Mouse (Mus musculus) spleen, postnatal 14 days (tissue): ENCODE measurements around the gene Ahrr.

Source experiments
- DNase-seq, 2 experiments: peaks; one replicate each; pipeline ENCODE4 v3.0.0; 2021 to 2022; ENCODE audit warnings: low spot score in 2 of 2

The Ahrr gene

DNA sequence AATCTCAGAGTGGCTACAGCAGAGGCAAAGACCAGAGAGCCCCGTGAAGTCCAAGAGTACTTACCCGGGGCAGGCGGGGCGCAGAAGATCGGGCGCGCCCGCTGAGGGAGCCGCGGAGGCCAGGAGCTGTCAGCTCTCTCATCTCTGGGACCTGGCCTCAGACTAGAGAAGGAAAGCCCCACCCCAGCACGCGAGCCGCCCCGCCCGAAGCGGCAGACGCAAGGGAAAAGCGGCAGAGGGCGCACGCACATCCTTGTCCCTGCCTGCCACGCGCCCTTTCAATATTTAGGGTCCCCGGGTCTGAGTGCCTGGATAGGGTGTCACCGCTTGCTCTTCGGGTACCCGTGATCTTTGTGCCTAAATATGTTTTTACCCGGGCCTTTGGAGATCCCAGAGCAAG lies at the start of gene Ahrr:
Ahrr (minus strand) TSS at position 165 of the 400 bp plus-strand sequence.
- peak in 1 of 2 experiments; percentile 3 for DNase-seq

DNA sequence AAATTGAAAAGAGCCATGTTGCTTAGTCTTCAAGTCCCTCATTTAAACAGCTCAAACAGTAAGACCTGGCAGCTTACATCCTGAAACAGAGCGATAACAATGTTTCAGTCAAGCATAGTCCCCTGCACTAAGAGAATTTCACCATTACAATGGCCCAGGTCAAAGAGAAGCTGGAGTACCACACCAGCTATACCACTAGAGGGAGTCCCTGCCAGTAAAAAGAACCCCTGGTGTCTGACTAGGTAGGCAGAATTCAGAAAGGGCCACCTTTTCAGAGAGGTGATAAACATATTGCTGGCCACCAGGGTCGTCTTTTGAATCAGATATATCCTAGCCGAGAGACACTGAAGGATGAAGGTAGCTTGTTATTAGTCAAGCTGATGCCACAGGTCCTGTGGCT lies 48.9 kb upstream of the Ahrr start:
- DNase-seq, result peak in 1 of 2 experiments; percentile 24

DNA sequence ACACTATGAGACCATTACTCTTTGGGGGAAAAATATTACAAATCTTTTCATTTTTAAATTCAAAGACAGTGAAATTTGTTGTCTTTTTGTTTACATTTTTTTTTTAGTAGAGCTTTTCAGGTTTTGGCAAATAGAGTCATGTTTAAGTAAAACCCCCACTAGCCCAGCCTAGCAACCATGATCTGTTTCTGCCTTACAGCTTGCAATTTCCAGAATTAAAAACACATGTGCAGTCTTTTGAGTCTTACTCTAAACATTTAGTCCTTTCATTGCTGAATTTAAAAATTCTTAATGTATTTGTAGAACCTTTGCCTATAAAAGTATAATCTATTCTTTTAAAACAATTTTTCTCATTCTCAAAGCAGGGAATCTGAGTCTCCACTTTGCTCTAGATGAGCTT lies 37.2 kb upstream of the Ahrr start:
- no peak for DNase-seq

DNA sequence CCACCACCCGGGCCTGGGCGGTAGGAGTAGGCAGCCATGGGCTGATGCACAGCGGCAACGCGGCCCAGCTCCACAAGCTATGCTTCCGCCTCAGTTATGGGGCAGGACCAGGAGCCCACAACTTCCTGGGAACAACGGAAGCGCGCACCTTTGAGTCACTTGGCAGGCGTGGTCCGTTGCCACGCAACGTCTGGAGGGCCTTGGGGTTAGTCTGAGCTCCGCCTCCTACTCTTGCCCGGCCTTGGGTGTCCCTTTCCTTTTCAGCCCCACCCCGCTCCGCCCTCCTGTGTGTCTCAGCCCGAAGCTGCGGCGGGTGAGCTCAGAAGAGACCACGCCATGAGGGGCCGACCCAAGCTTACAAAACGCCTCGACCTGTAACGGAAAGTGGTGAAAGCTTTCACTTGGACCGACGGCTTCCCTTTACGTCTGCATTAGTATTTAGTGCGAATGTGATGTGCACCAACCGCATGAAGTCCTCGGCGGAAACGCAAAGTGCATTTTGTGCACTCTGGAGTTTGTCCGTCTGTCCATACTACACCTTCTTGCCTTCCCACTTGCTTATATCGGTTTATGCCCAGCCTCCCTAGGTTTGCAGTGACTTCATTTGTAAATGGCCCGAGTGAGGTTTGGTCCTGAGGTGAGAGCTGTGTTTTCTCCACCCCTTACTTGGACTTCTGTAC lies 25.2 kb upstream of the Ahrr start, which contains the start of gene Pdcd6:
Pdcd6 (minus strand) TSS at position 411 of the 680 bp plus-strand sequence.
- DNase-seq, result peak; percentile 76 to 77

DNA sequence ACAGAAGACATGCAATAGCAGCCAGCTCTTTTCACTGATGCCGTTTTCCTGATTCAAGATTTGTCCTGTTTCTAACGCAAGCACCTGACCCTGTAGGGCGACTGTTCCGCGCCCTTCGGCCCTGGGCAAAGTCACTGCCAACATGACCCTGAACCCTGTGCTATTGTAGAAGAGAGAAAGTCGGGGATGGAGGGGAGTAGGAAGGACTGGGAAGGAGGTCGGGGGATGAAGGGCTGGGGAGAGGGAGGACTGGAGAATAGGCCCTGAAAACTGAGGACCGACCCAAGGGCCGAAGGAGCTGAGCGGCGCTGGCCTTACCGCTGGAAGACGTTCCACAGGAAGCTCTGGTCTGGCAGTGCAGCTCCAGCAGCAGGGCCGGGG lies 24.6 kb upstream of the Ahrr start:
- no peak for DNase-seq

DNA sequence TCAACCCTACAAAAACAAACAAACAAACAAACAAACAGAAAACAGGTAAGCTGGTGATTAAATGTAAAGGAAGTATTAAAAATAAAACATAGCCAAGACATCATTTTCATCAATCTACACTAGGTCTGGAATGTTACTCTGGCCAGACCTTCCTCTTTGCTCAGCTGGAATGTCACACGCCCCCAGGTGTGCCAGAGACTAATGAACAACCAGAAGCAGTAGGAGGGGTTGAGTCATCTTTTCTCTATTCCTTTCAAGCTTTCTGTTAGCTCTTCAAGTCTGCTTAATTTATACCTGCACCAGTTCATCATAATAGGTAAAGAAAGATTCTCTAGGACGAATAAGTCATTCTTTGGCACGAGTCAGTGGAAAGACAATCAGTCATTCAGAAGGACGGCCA lies 24.3 kb upstream of the Ahrr start:
- DNase-seq, result no peak

DNA sequence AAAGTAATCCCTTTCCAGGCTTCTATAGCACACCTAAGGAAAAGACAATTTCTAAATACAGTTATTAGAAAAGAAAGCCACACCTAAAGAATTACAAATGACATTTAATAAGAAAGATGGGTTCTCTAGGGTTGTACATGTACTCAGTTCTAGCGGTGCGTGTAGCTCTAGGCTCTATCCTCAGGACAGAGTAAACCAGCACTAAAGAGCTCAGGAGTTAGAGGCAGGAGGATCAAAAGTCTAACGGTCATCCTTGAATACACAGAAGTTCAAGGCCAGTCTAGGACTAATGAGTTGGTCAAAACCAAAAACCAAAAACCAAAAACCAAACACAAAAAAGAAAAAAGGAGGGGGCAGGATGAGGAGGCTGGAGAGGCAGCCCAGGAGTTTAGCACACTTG lies 22.5 kb upstream of the Ahrr start:
- no peak for DNase-seq

DNA sequence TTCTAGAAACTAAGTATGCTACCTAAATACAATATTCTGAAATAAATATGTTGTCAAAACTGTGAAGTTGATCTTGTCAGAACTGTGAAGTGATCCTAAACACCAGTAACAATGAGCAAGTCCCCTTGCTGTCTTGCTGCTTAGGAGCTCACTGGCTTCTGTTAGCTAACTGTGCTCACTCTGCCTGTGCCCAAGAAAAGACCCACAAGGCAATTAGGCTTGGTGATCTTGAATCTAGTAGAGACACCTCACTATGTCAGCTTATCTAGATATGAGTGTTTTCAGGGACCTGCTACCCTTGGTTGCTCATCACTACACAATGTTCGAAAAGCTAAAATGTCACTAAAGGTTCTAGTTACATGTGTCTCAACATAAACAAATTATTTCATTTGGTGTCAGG lies 13.6 kb upstream of the Ahrr start:
- no peak for DNase-seq

DNA sequence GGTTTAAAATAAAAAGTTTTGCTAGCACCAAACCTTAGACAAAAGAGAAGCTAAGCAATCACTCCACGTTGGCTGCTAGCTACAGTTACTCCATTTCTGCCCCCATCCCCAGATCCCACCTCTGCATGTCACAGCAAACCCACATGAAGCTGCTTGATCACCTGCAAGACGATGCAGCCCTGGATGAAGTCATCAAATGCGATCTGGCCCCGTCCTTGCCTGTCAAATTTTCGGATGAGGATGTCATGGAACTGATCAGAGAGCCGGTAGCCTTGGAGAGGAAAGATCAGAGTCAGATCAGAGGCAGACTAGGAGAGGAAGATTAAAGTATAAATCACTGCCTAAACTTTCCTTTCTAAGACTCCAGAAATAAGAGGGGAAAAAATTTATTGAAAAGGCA lies 13.2 kb upstream of the Ahrr start:
- DNase-seq, result no peak

DNA sequence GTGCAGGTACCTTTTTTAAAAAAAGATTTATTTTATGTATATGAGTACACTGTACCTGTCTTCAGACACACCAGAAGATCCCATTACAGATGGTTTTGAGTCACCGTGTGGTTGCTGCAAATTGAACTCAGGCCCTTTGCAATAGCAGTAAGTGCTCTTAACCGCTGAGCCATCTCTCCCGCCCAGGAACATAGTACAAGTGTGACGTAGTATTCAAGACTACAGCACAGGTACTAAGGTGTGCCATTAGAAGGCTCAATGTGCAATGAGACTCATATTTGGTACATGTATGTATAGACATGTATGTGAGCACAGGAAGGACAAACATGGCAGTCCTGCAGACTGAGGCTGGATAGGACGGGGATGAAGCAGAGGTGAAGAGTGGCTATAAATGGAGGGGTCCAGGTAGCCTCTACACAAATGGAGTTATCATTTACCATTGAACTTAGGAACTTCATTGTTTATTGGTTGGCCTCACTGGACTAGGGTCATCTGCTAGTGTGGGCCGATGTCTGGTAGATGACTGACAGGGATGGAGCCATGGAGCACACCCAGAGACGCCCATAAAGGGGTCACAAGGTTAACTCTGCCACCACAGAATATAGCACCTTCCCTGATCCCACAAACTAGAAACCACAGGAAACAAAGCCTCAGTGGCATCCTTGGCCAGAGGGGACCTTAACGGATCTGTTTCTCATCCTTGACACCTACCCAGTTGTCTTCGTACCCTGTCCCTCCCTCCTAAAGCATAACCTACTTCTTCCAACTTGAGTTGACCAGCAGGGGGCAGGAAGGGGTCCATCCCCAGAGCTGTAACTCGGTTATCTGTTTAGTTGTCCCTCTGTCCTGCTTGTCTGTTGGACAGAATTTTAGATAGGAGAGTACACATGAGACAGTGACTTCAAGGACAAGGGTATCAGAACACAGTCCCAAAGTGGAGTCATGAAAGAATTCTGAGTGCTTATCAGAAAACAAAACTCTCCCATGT lies 10.2 kb upstream of the Ahrr start:
- no peak for DNase-seq

DNA sequence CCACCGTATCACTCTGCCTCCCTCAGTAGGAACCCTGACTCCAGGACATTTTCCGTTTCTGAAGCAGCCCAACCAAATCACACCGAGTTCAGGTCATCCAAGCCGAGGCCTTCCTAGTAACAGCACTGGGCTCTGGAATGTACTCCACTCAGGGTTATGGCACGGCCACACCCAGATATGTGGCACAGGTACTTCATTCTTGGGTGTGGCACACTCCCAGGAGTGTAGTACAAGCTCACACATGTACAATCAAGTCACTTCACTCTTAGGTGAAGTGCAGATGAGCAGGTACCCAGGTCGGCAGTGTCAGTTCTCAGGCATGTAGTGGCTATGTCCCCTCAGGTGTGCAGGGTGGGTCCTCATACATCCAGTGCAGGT lies 9.5 kb upstream of the Ahrr start:
- no peak for DNase-seq

DNA sequence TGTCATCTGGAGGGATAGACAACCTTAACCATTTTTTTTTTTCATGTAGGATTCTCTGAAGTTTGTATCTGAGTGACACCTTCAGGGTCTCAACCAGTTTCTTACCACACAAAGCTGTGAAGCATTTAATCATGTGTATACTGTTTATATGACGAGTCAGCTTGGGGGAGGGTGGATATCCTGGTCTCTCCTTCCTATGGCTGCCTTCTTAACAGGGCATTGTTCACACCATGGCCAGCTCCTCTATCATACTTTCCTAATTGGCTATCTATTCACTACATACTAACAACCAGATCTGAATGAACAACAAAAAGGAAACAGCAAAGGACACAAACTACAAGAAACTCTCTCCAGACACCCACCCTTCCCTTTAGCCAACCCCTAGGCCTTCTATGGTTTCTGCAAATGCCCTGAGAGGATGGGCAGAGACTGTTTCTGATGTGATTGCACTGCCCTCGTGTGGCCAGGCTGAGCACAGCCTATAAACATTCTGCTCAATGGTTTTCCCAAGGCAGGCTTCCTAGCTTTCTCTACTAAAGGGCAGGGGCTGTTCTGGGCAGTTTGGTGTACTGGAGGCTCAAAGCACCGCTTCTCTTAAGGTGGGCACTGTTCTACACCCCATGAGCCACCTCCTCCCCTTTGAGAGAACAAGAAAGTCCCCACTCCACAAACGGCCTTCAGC lies 8.9 kb upstream of the Ahrr start:
- peak; percentile 12 to 39 for DNase-seq

DNA sequence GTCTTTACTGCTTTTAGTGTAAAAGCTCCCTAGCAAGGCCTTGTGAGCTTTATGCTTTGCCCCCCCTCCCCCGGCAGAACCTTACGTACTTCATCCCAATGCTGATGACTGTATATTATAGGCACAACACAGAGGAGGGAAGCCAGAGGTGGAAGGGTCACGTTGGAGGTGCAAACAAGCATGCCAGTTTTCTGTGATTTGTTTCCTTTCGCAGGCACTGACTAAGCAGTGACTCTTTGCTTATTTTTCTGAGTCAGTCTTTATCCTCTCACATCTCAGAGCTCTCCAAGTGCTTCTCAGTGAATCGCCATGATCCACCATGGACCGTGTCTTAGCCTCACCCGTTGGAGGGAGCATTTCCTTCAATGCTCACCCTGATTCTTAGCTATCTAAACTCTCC lies 4.2 kb upstream of the Ahrr start:
- no peak for DNase-seq

DNA sequence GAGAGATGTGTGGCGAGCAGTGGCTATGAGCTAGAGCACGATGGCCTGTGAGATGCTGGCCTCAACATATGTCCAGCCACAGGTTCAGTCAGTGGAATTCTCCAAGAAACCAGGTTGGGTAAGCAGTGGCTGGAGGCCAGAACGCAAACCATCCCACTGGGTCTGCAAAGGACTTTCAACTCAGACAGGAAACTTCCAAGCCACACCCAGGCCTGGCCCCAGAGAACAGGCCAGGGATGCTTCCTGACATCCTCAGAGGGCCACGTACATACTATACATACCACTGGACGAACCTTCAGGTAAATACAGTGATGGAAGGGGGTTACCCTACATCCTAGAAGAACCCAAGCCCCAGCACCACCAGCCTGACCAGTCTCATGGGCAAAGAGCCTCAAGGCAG lies 2.5 kb downstream of the Ahrr start:
- no peak for DNase-seq

DNA sequence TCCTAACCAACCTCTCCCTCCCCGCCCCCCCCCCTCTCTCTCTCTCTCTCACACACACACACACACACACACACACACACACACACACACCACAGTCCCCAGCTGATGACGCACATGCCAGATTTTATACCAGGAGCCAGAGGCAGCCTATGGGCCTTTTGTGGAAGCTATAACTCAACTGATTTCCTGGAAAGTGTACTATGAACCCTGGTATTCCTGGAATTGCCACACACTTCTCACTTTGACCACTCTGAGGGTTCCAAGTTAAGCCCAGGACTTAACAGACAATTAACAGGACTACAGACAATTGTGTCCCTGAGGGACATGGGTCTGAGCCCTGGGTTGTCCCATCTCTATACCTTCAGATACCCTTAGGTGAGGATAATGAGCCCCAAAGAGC lies 9.8 kb downstream of the Ahrr start:
- no peak for DNase-seq

DNA sequence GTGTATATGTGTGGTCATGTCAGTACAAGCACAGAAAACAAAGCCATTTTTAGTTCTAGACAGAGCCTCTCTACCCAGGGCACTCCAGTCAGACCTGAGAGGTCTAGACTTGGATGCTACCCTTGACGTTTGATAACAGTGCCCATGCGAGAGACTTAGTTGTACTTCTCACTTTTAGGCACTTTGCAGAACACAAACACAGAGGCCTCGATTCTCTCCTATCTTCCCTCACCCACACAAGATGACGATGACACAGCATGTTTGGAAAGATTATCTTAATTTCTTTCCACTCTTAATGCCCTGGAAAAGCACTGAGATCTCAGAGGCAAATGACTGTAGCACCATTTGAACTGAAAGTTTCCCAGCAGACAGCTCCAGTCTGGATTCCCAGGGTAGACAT lies 16.4 kb downstream of the Ahrr start:
- DNase-seq, result no peak

DNA sequence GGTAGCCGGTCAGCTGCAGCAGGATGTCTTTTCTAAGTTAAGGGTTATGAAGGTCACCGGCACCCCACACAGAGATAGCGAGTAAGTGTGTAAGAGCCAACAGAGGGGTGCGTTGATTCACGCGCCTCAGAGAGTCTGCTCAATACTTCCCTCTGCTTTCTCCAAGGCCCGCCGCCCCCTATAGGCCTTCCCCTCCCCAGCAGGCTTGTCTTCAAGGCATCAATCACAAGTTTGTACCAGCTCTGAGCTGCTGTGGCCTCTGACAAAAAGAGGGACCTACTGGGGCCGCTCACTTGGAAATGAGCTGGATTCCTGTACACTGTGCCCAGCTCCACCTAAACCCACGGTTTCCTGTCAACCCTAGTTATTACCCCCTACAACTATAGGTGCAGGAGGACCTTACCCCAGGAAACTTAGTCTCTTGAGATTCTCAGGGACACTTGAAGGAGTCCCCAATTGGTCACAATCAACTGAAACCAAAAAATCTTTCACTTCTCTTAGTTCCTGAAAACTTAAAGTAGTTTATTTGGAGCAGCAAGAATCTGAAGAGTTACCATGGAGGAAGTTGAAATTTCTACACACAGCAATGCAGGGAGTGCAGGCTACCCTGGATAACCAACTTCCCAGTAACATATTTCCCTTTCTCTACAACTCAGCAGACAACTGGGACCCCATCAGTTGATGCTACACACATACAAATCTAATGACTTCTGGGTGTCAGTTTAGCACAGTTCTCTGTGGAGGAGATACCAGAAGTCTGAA lies 31.7 kb downstream of the Ahrr start:
- DNase-seq, result peak in 1 of 2 experiments; percentile 38

DNA sequence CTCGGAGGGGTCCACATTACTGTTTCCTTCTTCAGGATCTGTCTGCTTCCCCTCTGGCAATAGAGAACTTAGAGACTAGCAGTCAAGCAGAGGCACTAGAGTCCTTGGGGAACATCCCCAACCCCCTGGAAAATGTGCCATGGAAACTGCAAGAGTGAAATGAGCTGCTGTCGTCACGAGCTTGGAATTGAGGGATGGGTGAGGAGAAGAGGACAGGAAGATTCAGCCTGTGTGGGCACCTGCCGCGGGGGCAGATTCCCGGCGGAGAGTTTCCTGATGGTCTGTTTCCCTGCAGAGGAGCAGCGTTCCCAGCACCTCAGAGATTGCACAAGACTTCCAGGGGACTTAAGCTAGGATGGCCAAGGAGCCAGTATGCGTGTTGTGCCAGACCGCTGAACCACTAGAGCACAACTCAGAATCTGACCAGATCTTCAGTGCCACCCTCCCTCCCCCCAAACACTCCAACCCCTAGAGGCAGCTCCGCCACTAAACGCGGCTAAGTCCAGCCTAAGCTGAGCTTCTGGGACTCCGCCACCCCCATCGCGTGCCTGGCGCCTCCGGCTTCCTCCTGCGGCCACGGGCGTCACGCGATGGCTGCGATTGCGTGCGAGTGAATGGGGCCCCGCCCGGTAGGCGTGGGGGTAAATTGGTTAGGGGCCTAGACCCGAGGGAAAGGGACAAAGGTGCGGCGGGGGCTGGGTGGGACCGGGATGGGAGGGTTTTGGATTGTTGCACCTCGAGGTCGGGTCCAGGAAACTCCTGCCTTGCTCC lies 32.5 kb downstream of the Ahrr start:
- peak in 1 of 2 experiments; percentile 27 for DNase-seq

DNA sequence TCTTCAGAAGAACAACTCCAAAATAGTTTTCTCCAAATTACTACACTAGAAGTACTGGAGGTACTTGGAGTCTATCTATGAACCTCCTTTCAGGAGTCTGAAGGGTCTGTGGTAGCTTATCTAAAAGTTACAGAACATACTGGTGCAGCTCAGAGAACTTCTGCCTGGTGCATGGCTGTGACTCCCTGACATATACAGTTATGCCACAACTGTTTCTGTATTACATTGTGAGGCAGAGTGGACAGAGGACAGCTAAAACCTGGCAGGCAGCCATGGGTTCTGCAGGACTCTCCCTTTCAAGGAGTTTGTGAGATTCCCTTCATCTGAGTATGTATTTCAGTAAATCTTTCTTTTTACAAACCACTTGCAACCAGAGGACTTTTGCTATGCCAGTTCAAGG lies 45.6 kb downstream of the Ahrr start:
- no peak for DNase-seq

DNA sequence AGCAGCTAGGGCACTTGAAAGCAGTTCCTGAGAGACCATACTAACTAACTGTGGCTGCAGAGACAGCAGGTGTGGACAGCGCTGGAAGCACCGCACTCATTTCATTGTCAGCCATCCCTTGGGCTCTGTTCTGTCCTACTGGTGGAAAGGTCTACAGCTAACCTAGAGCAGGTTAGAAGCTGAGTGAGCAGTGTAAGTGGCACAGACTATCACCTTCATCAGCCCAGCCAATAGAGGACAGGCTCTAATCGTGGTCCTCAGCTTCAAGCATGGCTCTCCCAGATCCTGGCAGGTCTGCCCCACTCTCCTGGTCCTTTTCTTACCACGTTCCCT lies 46.3 kb downstream of the Ahrr start:
- DNase-seq, result no peak
